Mouse (Mus musculus) MEL (cell line): ENCODE data around the gene Necab2. TPM values are rescaled to one million over a fixed set of nuclear protein-coding genes. Genes with fewer than 3 reads are reported as not detected.

ENCODE experiments used
- DNase-seq: peaks from one replicate; pipeline ENCODE4 v3.0.0; 2011; ENCODE audit warnings: low read depth, low spot score
- H3K27ac ChIP-seq: 2 replicates; pipeline ENCODE4 v1.5.1; 2012; ENCODE audit warnings: low read depth, mild to moderate bottlenecking, control low read depth, low read length, moderate library complexity; ENCODE audit not compliant: control insufficient read depth
- H3K27me3 ChIP-seq, 2 experiments: fragments of 150-350 bp in 1 of 2; sonication (generic) in 1 of 2; 2 replicates each; pipeline ENCODE4 v1.6.1; 2012; ENCODE audit warnings: low read length in 2 of 2, mild to moderate bottlenecking in 2 of 2, improper control_type of control experiment in 1 of 2, moderate library complexity in 1 of 2; ENCODE audit not compliant: insufficient read depth in 2 of 2, control insufficient read depth in 1 of 2
- H3K36me3 ChIP-seq, 2 experiments: 2 replicates each; pipeline ENCODE4 v1.6.1; 2012 to 2014; ENCODE audit warnings: low read length in 2 of 2, improper control_type of control experiment in 1 of 2, inconsistent platforms in 1 of 2, mild to moderate bottlenecking in 1 of 2; ENCODE audit not compliant: insufficient read depth in 2 of 2, control insufficient read depth in 1 of 2
- H3K4me1 ChIP-seq, 2 experiments: fragments of 150-350 bp in 1 of 2; sonication (generic) in 1 of 2; 2 replicates each; pipeline ENCODE4 v1.6.1; 2012; ENCODE audit warnings: low read length in 2 of 2, improper control_type of control experiment in 1 of 2, mild to moderate bottlenecking in 1 of 2; ENCODE audit not compliant: insufficient read depth in 2 of 2, control insufficient read depth in 1 of 2
- H3K4me3 ChIP-seq, 2 experiments: fragments of 150-350 bp in 1 of 2; sonication (generic) in 1 of 2; 2 replicates each; pipeline ENCODE4 v1.5.1; 2012; ENCODE audit warnings: low read depth in 2 of 2, low read length in 2 of 2, mild to moderate bottlenecking in 2 of 2, moderate library complexity in 2 of 2, control low read depth in 1 of 2, improper control_type of control experiment in 1 of 2; ENCODE audit not compliant: control insufficient read depth in 1 of 2, insufficient read depth in 1 of 2
- H3K79me2 ChIP-seq: 2 replicates; pipeline ENCODE4 v1.6.1; 2012; ENCODE audit warnings: mild to moderate bottlenecking, low read length, moderate library complexity; ENCODE audit not compliant: control insufficient read depth, poor library complexity, insufficient read depth
- H3K9ac ChIP-seq: 2 replicates; pipeline ENCODE4 v1.6.1; 2012; ENCODE audit warnings: low read depth, mild to moderate bottlenecking, control low read depth, low read length, moderate library complexity; ENCODE audit not compliant: control insufficient read depth, poor library complexity, severe bottlenecking
- H3K9me3 ChIP-seq: fragments of 150-350 bp; sonication (generic); replicated peaks from 2 replicates; pipeline ENCODE4 v1.6.1; 2012; ENCODE audit warnings: mild to moderate bottlenecking, low read length, improper control_type of control experiment, moderate library complexity; ENCODE audit not compliant: insufficient read depth
- BHLHE40 ChIP-seq: IDR thresholded peaks from 2 replicates; pipeline ENCODE4 v1.6.1; 2012; ENCODE audit warnings: low read depth, mild to moderate bottlenecking, inconsistent platforms, low read length, improper control_type of control experiment, borderline replicate concordance
- CHD1 ChIP-seq: IDR thresholded peaks from 2 replicates; pipeline ENCODE4 v1.6.1; 2012; ENCODE audit warnings: low read depth, mild to moderate bottlenecking, inconsistent platforms, low read length, improper control_type of control experiment
- CHD2 ChIP-seq: IDR thresholded peaks from 2 replicates; pipeline ENCODE4 v1.6.1; 2011; ENCODE audit warnings: low read length, improper control_type of control experiment
- CTCF ChIP-seq, 3 experiments: IDR thresholded peaks in 2 of 3; conservative IDR thresholded peaks in 1 of 3; 2 replicates each; pipeline ENCODE4 v1.5.1; 2011 to 2012; ENCODE audit warnings: low read length in 3 of 3, low read depth in 2 of 3, mild to moderate bottlenecking in 2 of 3, improper control_type of control experiment in 1 of 3, inconsistent platforms in 1 of 3, mixed read lengths in 1 of 3, moderate library complexity in 1 of 3; ENCODE audit not compliant: control insufficient read depth in 1 of 3, insufficient read depth in 1 of 3, poor library complexity in 1 of 3, severe bottlenecking in 1 of 3
- E2F4 ChIP-seq: IDR thresholded peaks from 2 replicates; pipeline ENCODE4 v1.6.1; 2011; ENCODE audit warnings: low read depth, low read length, improper control_type of control experiment, borderline replicate concordance
- EP300 ChIP-seq, 2 experiments: IDR thresholded peaks; 2 replicates each; pipeline ENCODE4 v1.6.1; 2011; ENCODE audit warnings: improper control_type of control experiment in 2 of 2, low read length in 2 of 2, low read depth in 1 of 2, mild to moderate bottlenecking in 1 of 2
- GABPA ChIP-seq: IDR thresholded peaks from 2 replicates; pipeline ENCODE4 v1.6.1; 2012; ENCODE audit warnings: low read depth, mild to moderate bottlenecking, inconsistent platforms, low read length, improper control_type of control experiment, moderate library complexity
- JUND ChIP-seq: IDR thresholded peaks from 2 replicates; pipeline ENCODE4 v1.6.1; 2011; ENCODE audit warnings: low read depth, mild to moderate bottlenecking, improper control_type of control experiment, low read length
- KAT2A ChIP-seq: conservative IDR thresholded peaks from 2 replicates; pipeline ENCODE4 v1.6.1; 2012; ENCODE audit warnings: low read depth, low read length, improper control_type of control experiment, inconsistent platforms
- MAX ChIP-seq: IDR thresholded peaks from 2 replicates; pipeline ENCODE4 v1.6.1; 2011; ENCODE audit warnings: low read length, improper control_type of control experiment
- MYC ChIP-seq: IDR thresholded peaks from 2 replicates; pipeline ENCODE4 v1.6.1; 2011; ENCODE audit warnings: low read depth, mild to moderate bottlenecking, low read length, improper control_type of control experiment, moderate library complexity
- NRF1 ChIP-seq: IDR thresholded peaks from 2 replicates; pipeline ENCODE4 v1.6.1; 2014; ENCODE audit warnings: low read depth, mild to moderate bottlenecking, inconsistent platforms, low read length, improper control_type of control experiment, moderate library complexity; ENCODE audit not compliant: poor library complexity, insufficient read depth, severe bottlenecking
- POLR2AphosphoS5 ChIP-seq: IDR thresholded peaks from 2 replicates; pipeline ENCODE4 v1.6.1; 2012; ENCODE audit warnings: low read depth, borderline replicate concordance, mild to moderate bottlenecking, inconsistent platforms, low read length, moderate library complexity, mixed read lengths
- RCOR1 ChIP-seq: IDR thresholded peaks from 2 replicates; pipeline ENCODE4 v1.6.1; 2012; ENCODE audit warnings: low read depth, mild to moderate bottlenecking, inconsistent platforms, low read length, improper control_type of control experiment
- SIN3A ChIP-seq: IDR thresholded peaks from 2 replicates; pipeline ENCODE4 v1.6.1; 2012; ENCODE audit warnings: low read length, improper control_type of control experiment, inconsistent platforms
- SMC3 ChIP-seq: IDR thresholded peaks from 2 replicates; pipeline ENCODE4 v1.6.1; 2011; ENCODE audit warnings: low read depth, low read length, improper control_type of control experiment
- UBTF ChIP-seq: IDR thresholded peaks from 2 replicates; pipeline ENCODE4 v1.6.1; 2012; ENCODE audit warnings: low read depth, mild to moderate bottlenecking, inconsistent platforms, low read length, improper control_type of control experiment, moderate library complexity, borderline replicate concordance; ENCODE audit not compliant: insufficient read depth
- USF1 ChIP-seq: IDR thresholded peaks from 2 replicates; pipeline ENCODE4 v1.6.1; 2014; ENCODE audit warnings: low read depth, mild to moderate bottlenecking, inconsistent platforms, low read length, improper control_type of control experiment, moderate library complexity
- USF2 ChIP-seq, 2 experiments: IDR thresholded peaks; 2 replicates each; pipeline ENCODE4 v1.6.1; 2011 to 2012; ENCODE audit warnings: improper control_type of control experiment in 2 of 2, low read length in 2 of 2, borderline replicate concordance in 1 of 2, inconsistent platforms in 1 of 2, low read depth in 1 of 2, mild to moderate bottlenecking in 1 of 2; ENCODE audit not compliant: insufficient read depth in 1 of 2
- ZKSCAN1 ChIP-seq: IDR thresholded peaks from 2 replicates; pipeline ENCODE4 v1.6.1; 2012; ENCODE audit warnings: low read depth, mild to moderate bottlenecking, inconsistent platforms, low read length, improper control_type of control experiment, moderate library complexity
- ZMIZ1 ChIP-seq: IDR thresholded peaks from 2 replicates; pipeline ENCODE4 v1.6.1; 2012; ENCODE audit warnings: low read depth, mild to moderate bottlenecking, inconsistent platforms, low read length, improper control_type of control experiment, moderate library complexity
- polyA plus RNA-seq, 2 experiments: library from polyadenylated mRNA; stranded (reverse) in 1 of 2; unstranded in 1 of 2; fragments of >175 nt in 1 of 2; fragments of >200 nt in 1 of 2; gene quantifications; 2 replicates each; pipeline versions ENCODE4 v1.2.1 to v1.2.4; 2012; ENCODE audit warnings: low replicate concordance in 2 of 2, low read depth in 1 of 2; ENCODE audit not compliant: insufficient read length in 2 of 2, insufficient read depth in 1 of 2, missing spikeins in 1 of 2
- total RNA-seq: library from RNA; depleted of rRNA; stranded (reverse); fragments of 300-350 nt; gene quantifications from 2 replicates; pipeline ENCODE4 v1.2.3, GENCODE M21; 2012

The Necab2 gene
- total and polyA plus RNA-seq, 3 experiments, result 0.06 TPM; not detected in 2

DNA sequence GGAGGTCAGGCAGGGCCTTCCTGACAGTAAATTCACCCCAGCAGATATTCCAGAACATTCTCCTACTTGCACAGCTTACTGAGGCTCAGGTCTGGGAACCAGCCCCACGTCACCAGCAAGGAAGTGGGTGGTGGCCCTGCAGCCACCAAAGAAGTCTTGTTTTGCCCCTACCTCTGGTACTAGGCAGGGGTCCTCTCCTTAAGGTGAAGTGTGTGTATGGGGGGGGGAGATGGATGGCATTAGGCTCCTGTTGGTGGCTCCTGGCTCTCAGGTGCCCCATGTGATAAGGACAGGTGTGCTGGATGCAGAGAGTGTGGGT lies 5.6 kb upstream of the Necab2 start:
- Histone ChIP-seq H3K9me3 (no peaks in the 10 kb centered on the region), H3K9ac (no peak overlapping the region), H3K27me3 (no peaks in the 10 kb centered on the region), H3K27ac (no peak overlapping the region), H3K4me3 (no peak overlapping the region), H3K4me1 (peaks cover 0 to 8% of the 10 kb centered on the region in 2 experiments; a peak in 2 of 4 replicates), H3K79me2 (no peaks in the 10 kb centered on the region)
- TF ChIP-seq EP300 (IDR thresholded peaks at IDR 0.05; ENCODE audit: low read depth in 1 of 2, low read length in 2 of 2) (no peak), SMC3 (no peak)
- TF ChIP-seq, all 39 proteins: peak for 0
- DNase-seq, result no peak
- peaks cover 0 to 2% of the 10 kb centered on the region in 2 experiments; a peak in 2 of 4 replicates for H3K36me3 ChIP-seq

DNA sequence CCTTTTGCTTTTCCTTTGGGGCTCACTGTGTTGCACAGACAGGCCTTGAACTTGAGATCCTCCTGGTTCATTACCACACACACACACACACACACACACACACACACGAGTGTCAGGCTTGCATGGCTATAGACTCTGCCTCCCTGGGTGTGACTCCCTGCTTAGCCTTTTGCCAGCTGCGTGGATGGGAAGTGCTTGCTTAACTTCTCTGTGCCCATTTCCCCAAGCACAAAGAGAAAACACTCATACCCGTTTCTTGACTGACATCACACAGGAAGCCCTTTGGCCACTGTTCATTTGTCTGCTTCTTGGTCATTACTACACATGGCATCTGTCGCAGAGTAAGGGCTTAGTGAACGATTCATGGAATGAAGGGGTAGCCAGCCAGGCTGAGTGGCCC lies 4.5 kb upstream of the Necab2 start:
- no peaks in the 10 kb centered on the region for H3K9me3 ChIP-seq
- H3K4me1 ChIP-seq, result peaks cover 0 to 2% of the 10 kb centered on the region in 2 experiments; a peak in 1 of 4 replicates
- H3K79me2 ChIP-seq, result no peaks in the 10 kb centered on the region
- H3K27ac ChIP-seq, result no peak overlapping the region
- no peaks in the 10 kb centered on the region for H3K27me3 ChIP-seq
- no peak overlapping the region for H3K9ac ChIP-seq
- no peaks in the 10 kb centered on the region for H3K36me3 ChIP-seq
- no peak overlapping the region for H3K4me3 ChIP-seq
- no peak for DNase-seq
- TF ChIP-seq POLR2AphosphoS5 (no peak), E2F4 (no peak), CTCF (IDR thresholded peaks at IDR 0.05 in 2 of 3, conservative IDR thresholded peaks at IDR 0.05 in 1 of 3; ENCODE audit: control insufficient read depth in 1 of 3, insufficient read depth in 1 of 3, low read depth in 2 of 3, low read length in 3 of 3, poor library complexity in 1 of 3, severe bottlenecking in 1 of 3) (no peak), NRF1 (no peak), RCOR1 (no peak), UBTF (no peak), SIN3A (no peak), USF1 (no peak), KAT2A (no peak), SMC3 (no peak), CHD2 (no peak), BHLHE40 (no peak), USF2 (IDR thresholded peaks at IDR 0.05; ENCODE audit: borderline replicate concordance in 1 of 2, insufficient read depth in 1 of 2, low read depth in 1 of 2, low read length in 2 of 2) (no peak), CHD1 (no peak), JUND (no peak), MAX (no peak), GABPA (no peak), ZKSCAN1 (no peak), ZMIZ1 (no peak), MYC (no peak)
